Mouse (Mus musculus): Measurements from ENCODE around the gene Unc79. TPM values are rescaled to one million over a fixed set of nuclear protein-coding genes. Genes with fewer than 3 reads are reported as not detected.

Gene Unc79
- total and polyA plus RNA-seq, 2 experiments = 0.15 to 0.46 TPM

DNA sequence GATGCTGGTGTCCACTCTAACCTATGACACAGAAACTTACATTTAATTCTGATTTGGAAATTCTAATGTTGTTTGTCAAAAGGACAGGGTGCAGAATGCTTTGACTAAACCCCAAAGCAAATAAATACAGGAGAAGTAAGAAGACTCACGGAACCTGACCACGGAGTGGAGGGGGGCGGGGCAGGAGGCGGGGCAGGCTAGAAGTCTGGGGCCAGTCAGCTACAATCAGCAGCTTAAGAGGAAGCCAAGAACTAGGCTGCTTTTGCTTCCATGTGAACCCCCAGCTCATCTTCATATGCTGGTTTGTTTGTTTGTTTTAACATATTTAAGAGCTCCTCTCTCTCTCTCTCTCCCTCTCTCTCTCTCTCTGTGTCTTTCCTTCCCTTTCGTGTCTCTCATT is 154.9 kb downstream of the Unc79 start:
- 23% methylated on average over 5 of the region's 5 CpGs for WGBS
- Histone ChIP-seq H3K27ac (replicated peaks; ENCODE audit: insufficient read depth, low read depth, low read length) (no peak overlapping the region), H3K27me3 (ENCODE audit: control insufficient read depth, insufficient read depth, low read length) (no peaks in the 10 kb centered on the region), H3K36me3 (ENCODE audit: control insufficient read depth, insufficient read depth, low read length) (no peaks in the 10 kb centered on the region), H3K9ac (ENCODE audit: low read depth, low read length) (no peak overlapping the region), H3K4me1 (ENCODE audit: control insufficient read depth, insufficient read depth, low read length) (no peaks in the 10 kb centered on the region; the same call in 1 of the 2 replicates), H3K79me2 (ENCODE audit: control insufficient read depth, insufficient read depth, low read length) (no peaks in the 10 kb centered on the region), H3K4me3 (ENCODE audit: insufficient read depth, low read depth, low read length) (no peak overlapping the region)
- DNase-seq (ENCODE audit: extremely low read depth, low read depth, low spot score) = peak; percentile 2
- TF ChIP-seq POLR2A (IDR thresholded peaks at IDR 0.05; ENCODE audit: extremely low read depth, insufficient read depth, low read length) (no peak), CTCF (IDR thresholded peaks at IDR 0.05; ENCODE audit: low read depth, low read length) (no peak)

DNA sequence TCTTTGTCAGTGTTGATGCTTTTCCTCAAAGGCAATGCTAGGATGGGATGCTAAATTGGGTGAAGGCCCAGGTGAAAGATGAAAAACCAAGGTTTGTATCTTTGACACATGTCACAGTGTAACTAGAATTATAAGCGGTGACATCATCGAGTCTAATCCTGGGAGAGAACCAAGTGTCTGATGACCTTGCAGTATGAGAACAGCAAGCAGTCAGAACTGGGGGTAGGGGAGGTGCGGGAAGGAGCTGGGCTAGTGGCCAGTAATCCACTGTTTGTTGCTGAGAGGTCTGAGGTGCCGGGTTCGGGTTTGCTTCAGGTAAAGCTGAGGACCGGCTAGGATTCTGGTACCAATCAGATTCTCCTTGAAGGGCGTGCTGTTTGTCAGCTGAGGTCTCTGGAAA is 160.6 kb downstream of the Unc79 start:
- H3K79me2 ChIP-seq (ENCODE audit: control insufficient read depth, insufficient read depth, low read length) = no peaks in the 10 kb centered on the region
- 92% methylated on average over 7 of the region's 7 CpGs for WGBS
- H3K4me3 ChIP-seq (ENCODE audit: insufficient read depth, low read depth, low read length) = no peak overlapping the region
- no peak overlapping the region for H3K27ac ChIP-seq (replicated peaks; ENCODE audit: insufficient read depth, low read depth, low read length)
- no peak for DNase-seq (ENCODE audit: extremely low read depth, low read depth, low spot score)
- no peaks in the 10 kb centered on the region for H3K4me1 ChIP-seq (ENCODE audit: control insufficient read depth, insufficient read depth, low read length)
- H3K27me3 ChIP-seq (ENCODE audit: control insufficient read depth, insufficient read depth, low read length) = no peaks in the 10 kb centered on the region; the same call in 1 of the 2 replicates
- TF ChIP-seq POLR2A (IDR thresholded peaks at IDR 0.05; ENCODE audit: extremely low read depth, insufficient read depth, low read length) = no peak
- H3K36me3 ChIP-seq (ENCODE audit: control insufficient read depth, insufficient read depth, low read length) = no peaks in the 10 kb centered on the region
- H3K9ac ChIP-seq (ENCODE audit: low read depth, low read length) = no peak overlapping the region

- Histone ChIP-seq H3K27me3 (ENCODE audit: control insufficient read depth, insufficient read depth, low read length) (no peaks in the 10 kb centered on the region), H3K27ac (replicated peaks; ENCODE audit: insufficient read depth, low read depth, low read length) (no peak overlapping the region), H3K79me2 (ENCODE audit: control insufficient read depth, insufficient read depth, low read length) (no peaks in the 10 kb centered on the region), H3K36me3 (ENCODE audit: control insufficient read depth, insufficient read depth, low read length) (no peaks in the 10 kb centered on the region), H3K9ac (ENCODE audit: low read depth, low read length) (no peak overlapping the region), H3K4me1 (ENCODE audit: control insufficient read depth, insufficient read depth, low read length) (no peaks in the 10 kb centered on the region), H3K4me3 (ENCODE audit: insufficient read depth, low read depth, low read length) (no peak overlapping the region)
- no peak for TF ChIP-seq POLR2A (IDR thresholded peaks at IDR 0.05; ENCODE audit: extremely low read depth, insufficient read depth, low read length)
- TF ChIP-seq CTCF (IDR thresholded peaks at IDR 0.05; ENCODE audit: low read depth, low read length) = no peak
- no peak for DNase-seq (ENCODE audit: extremely low read depth, low read depth, low spot score)
- WGBS = 80% methylated on average over 8 of the region's 8 CpGs
Measured at GRCm38 (mm10) chr12:103116639-103117038, 168.0 kb downstream of the Unc79 start.

DNA sequence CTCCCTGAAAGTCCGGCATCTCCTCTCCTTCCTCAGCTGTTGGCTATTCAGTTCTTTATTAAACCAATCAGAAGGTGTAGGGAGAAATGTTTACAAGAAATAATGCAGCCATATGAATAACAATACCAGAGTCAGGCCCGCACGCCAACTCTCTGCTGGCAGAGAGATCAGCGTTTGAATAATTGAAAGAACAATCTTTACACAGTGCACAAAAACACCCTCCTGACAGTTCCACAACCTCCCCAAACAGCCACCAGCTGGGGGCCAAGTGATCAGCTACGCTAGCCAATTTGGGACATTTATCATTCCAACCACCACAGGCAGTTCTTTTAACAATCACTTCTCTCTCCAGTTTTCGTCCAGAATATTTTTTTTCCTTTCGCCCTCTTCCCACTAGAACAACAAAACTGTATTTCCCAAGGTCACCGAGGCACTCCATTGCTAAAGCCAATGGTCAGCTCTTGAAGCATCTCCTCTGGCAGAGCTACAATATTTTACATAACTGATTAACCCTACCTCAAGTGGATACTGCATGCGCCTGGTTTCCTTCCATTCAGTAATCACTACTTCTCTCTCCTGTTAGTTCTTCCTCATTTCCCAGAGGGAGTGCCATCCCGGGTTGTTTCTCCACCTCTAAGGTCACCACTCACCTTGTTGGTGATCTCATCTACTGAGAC is 169.0 kb downstream of the Unc79 start:
- Histone ChIP-seq H3K4me3 (ENCODE audit: insufficient read depth, low read depth, low read length) (no peak overlapping the region), H3K79me2 (ENCODE audit: control insufficient read depth, insufficient read depth, low read length) (no peaks in the 10 kb centered on the region), H3K36me3 (ENCODE audit: control insufficient read depth, insufficient read depth, low read length) (no peaks in the 10 kb centered on the region), H3K4me1 (ENCODE audit: control insufficient read depth, insufficient read depth, low read length) (no peaks in the 10 kb centered on the region), H3K27ac (replicated peaks; ENCODE audit: insufficient read depth, low read depth, low read length) (no peak overlapping the region), H3K9ac (ENCODE audit: low read depth, low read length) (no peak overlapping the region), H3K27me3 (ENCODE audit: control insufficient read depth, insufficient read depth, low read length) (no peaks in the 10 kb centered on the region)
- no peak for DNase-seq (ENCODE audit: extremely low read depth, low read depth, low spot score)
- no peak for TF ChIP-seq CTCF (IDR thresholded peaks at IDR 0.05; ENCODE audit: low read depth, low read length)
- no peak for TF ChIP-seq POLR2A (IDR thresholded peaks at IDR 0.05; ENCODE audit: extremely low read depth, insufficient read depth, low read length)
- 85% methylated on average over 10 of the region's 10 CpGs for WGBS

DNA sequence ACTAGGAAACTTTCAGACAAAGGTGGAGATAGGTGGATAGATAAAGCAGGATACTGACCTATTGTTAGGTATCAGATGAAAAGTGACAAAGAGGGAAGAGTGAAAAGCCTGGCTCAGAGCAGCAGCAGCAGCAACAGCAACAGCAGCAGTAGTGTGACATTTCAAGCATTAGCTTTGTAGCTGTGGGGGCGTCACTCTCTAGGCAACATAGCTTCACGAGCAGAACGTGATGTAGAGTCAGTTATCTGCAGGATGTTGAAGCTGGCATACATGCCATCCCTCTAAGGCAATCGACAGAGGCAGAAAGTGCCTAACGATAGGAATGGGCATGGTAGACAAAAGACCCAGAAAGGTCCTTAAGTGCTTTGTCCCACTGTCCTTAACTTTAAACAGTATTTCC is 173.3 kb downstream of the Unc79 start:
- Histone ChIP-seq H3K4me3 (ENCODE audit: insufficient read depth, low read depth, low read length) (no peak overlapping the region), H3K27me3 (ENCODE audit: control insufficient read depth, insufficient read depth, low read length) (no peaks in the 10 kb centered on the region), H3K27ac (replicated peaks; ENCODE audit: insufficient read depth, low read depth, low read length) (no peak overlapping the region), H3K36me3 (ENCODE audit: control insufficient read depth, insufficient read depth, low read length) (no peaks in the 10 kb centered on the region), H3K9ac (ENCODE audit: low read depth, low read length) (no peak overlapping the region), H3K4me1 (ENCODE audit: control insufficient read depth, insufficient read depth, low read length) (no peaks in the 10 kb centered on the region), H3K79me2 (ENCODE audit: control insufficient read depth, insufficient read depth, low read length) (no peaks in the 10 kb centered on the region)
- TF ChIP-seq POLR2A (IDR thresholded peaks at IDR 0.05; ENCODE audit: extremely low read depth, insufficient read depth, low read length) (no peak), CTCF (IDR thresholded peaks at IDR 0.05; ENCODE audit: low read depth, low read length) (no peak)
- DNase-seq (ENCODE audit: extremely low read depth, low read depth, low spot score) = no peak
- WGBS = 76% methylated on average over 5 of the region's 5 CpGs

GRCm38 (mm10) chr12:103123861-103124260 is 175.2 kb downstream of the Unc79 start:
- no peak for DNase-seq (ENCODE audit: extremely low read depth, low read depth, low spot score)
- Histone ChIP-seq H3K9ac (ENCODE audit: low read depth, low read length) (no peak overlapping the region), H3K36me3 (ENCODE audit: control insufficient read depth, insufficient read depth, low read length) (no peaks in the 10 kb centered on the region), H3K27me3 (ENCODE audit: control insufficient read depth, insufficient read depth, low read length) (no peaks in the 10 kb centered on the region), H3K4me3 (ENCODE audit: insufficient read depth, low read depth, low read length) (no peak overlapping the region), H3K79me2 (ENCODE audit: control insufficient read depth, insufficient read depth, low read length) (no peaks in the 10 kb centered on the region), H3K4me1 (ENCODE audit: control insufficient read depth, insufficient read depth, low read length) (no peaks in the 10 kb centered on the region), H3K27ac (replicated peaks; ENCODE audit: insufficient read depth, low read depth, low read length) (no peak overlapping the region)
- no peak for TF ChIP-seq POLR2A (IDR thresholded peaks at IDR 0.05; ENCODE audit: extremely low read depth, insufficient read depth, low read length)
- TF ChIP-seq CTCF (IDR thresholded peaks at IDR 0.05; ENCODE audit: low read depth, low read length) = no peak
- 89% methylated on average over 1 of the region's 1 CpGs for WGBS
